Comparison of ENCODE assay signal across 20 mouse cellular contexts in genomic region chr10:4054589-4054988, GRCm38 (mm10).
DNase-seq lines count a peak whose midpoint lies in the region; ATAC-seq and TF ChIP-seq lines count a peak whose summit lies in the region.
"Had no signal": no experiment of that assay in that cellular context is flagged by ENCODE, and none has a peak within 500 bp of the region (broad histone marks: within the 10 kb centered on the region; RNA-seq: fewer than 3 reads in every experiment).

No protein-coding gene starts in this region.

- WGBS in cerebellum, adult 2 months: 89% methylated on average over 1 of the region's 1 CpGs
- WGBS in kidney, embryonic 15.5 days: 60% methylated on average over 1 of the region's 1 CpGs
- WGBS in kidney, postnatal 0 days: 52% methylated on average over 1 of the region's 1 CpGs

- peak overlapping the region; percentile 95; the same call in 1 of the 2 replicates for H3K27ac ChIP-seq in cerebellum, adult 2 months (ENCODE audit: insufficient read depth, low read length)
- peak overlapping the region; percentile 77; the same call in 1 of the 2 replicates for H3K27ac ChIP-seq in kidney, embryonic 15.5 days
- H3K27ac ChIP-seq in kidney, postnatal 0 days: no peak overlapping the region
- H3K27ac ChIP-seq: embryonic facial prominence, embryonic 13.5 days; embryonic facial prominence, embryonic 15.5 days; forebrain, embryonic 10.5 days; forebrain, embryonic 12.5 days had no signal

- no peaks in the 10 kb centered on the region for H3K27me3 ChIP-seq in cerebellum, adult 2 months (ENCODE audit: control insufficient read depth, insufficient read depth, low read length)
- H3K27me3 ChIP-seq in kidney, embryonic 15.5 days: no peaks in the 10 kb centered on the region
- no peaks in the 10 kb centered on the region for H3K27me3 ChIP-seq in kidney, postnatal 0 days (ENCODE audit: insufficient read depth, low read length)
- H3K27me3 ChIP-seq: embryonic facial prominence, embryonic 13.5 days; embryonic facial prominence, embryonic 15.5 days; forebrain, embryonic 12.5 days had no signal

- peaks cover 14% of the 10 kb centered on the region; the same call in 1 of the 2 replicates for H3K36me3 ChIP-seq in kidney, embryonic 15.5 days
- H3K36me3 ChIP-seq in kidney, postnatal 0 days (ENCODE audit: insufficient read depth, low read length): no peaks in the 10 kb centered on the region
- H3K36me3 ChIP-seq: embryonic facial prominence, embryonic 13.5 days; embryonic facial prominence, embryonic 15.5 days; forebrain, embryonic 12.5 days had no signal

- peak; percentile 59 for ATAC-seq in kidney, embryonic 15.5 days (replicated peaks; ENCODE audit: low FRiP score)
- ATAC-seq in kidney, postnatal 0 days (replicated peaks; ENCODE audit: low FRiP score, low read depth): no peak
- ATAC-seq: forebrain, embryonic 14.5 days; forebrain, embryonic 16.5 days had no signal

- no peak overlapping the region for H3K9ac ChIP-seq in kidney, embryonic 15.5 days
- no peak overlapping the region for H3K9ac ChIP-seq in kidney, postnatal 0 days (ENCODE audit: low read depth, low read length)
- H3K9ac ChIP-seq: embryonic facial prominence, embryonic 13.5 days; embryonic facial prominence, embryonic 15.5 days; forebrain, embryonic 12.5 days had no signal

- no peak overlapping the region for H3K4me2 ChIP-seq in kidney, embryonic 15.5 days
- H3K4me2 ChIP-seq in kidney, postnatal 0 days (ENCODE audit: low read length): no peak overlapping the region
- H3K4me2 ChIP-seq: embryonic facial prominence, embryonic 13.5 days; embryonic facial prominence, embryonic 15.5 days; forebrain, embryonic 12.5 days had no signal

- H3K9me3 ChIP-seq in kidney, embryonic 15.5 days (replicated peaks): no peaks in the 10 kb centered on the region
- no peaks in the 10 kb centered on the region for H3K9me3 ChIP-seq in kidney, postnatal 0 days (replicated peaks; ENCODE audit: low read length)
- H3K9me3 ChIP-seq: embryonic facial prominence, embryonic 13.5 days; embryonic facial prominence, embryonic 15.5 days; forebrain, embryonic 10.5 days; forebrain, embryonic 12.5 days had no signal

- no peak for DNase-seq in cerebellum, adult 2 months
- DNase-seq in cerebellum, postnatal 25 days: no peak
- no peak for DNase-seq in kidney, postnatal 36 days
- DNase-seq in kidney, postnatal 0 days (ENCODE audit: low spot score): peak; percentile 78
- no peak for DNase-seq in kidney, adult 8-10 months
- DNase-seq: adrenal gland, adult 2 months; adrenal gland, postnatal 10 days; adrenal gland, postnatal 25 days; cerebellum, adult 11 months; cerebellum, adult 8-10 months; cerebellum, adult 9-11 months; embryo, embryonic 11 days had no signal

- no peak for TF ChIP-seq CTCF in cerebellum, adult 2 months (IDR thresholded peaks at IDR 0.05; ENCODE audit: borderline replicate concordance, insufficient read depth, low read depth, low read length)
- no peak for TF ChIP-seq CTCF in kidney, postnatal 0 days (IDR thresholded peaks at IDR 0.05; ENCODE audit: low read depth)

- no peak overlapping the region for H3K4me3 ChIP-seq in cerebellum, adult 2 months (replicated peaks; ENCODE audit: insufficient read depth, low read depth, low read length)
- H3K4me3 ChIP-seq in kidney, embryonic 15.5 days (replicated peaks): no peak overlapping the region
- no peak overlapping the region for H3K4me3 ChIP-seq in kidney, postnatal 0 days (replicated peaks; ENCODE audit: low read depth, low read length)
- H3K4me3 ChIP-seq: embryonic facial prominence, embryonic 13.5 days; embryonic facial prominence, embryonic 15.5 days; erythroblast, embryonic 14.5 days; forebrain, embryonic 10.5 days; forebrain, embryonic 12.5 days had no signal

- H3K4me1 ChIP-seq in cerebellum, adult 2 months (ENCODE audit: control insufficient read depth, insufficient read depth, low read length): peaks cover 18% of the 10 kb centered on the region
- H3K4me1 ChIP-seq in kidney, embryonic 15.5 days: peaks cover 20% of the 10 kb centered on the region
- H3K4me1 ChIP-seq in kidney, postnatal 0 days (replicated peaks; ENCODE audit: insufficient read depth, low read length): peaks cover 9% of the 10 kb centered on the region; the same call in 1 of the 2 replicates
- H3K4me1 ChIP-seq: embryonic facial prominence, embryonic 13.5 days; embryonic facial prominence, embryonic 15.5 days; forebrain, embryonic 12.5 days had no signal

- TF ChIP-seq POLR2A in cerebellum, adult 2 months (IDR thresholded peaks at IDR 0.05; ENCODE audit: borderline replicate concordance, insufficient read depth, low read length): no peak
